Mouse (Mus musculus) stomach, embryonic 16.5 days (tissue): Measurements from ENCODE around the gene Urb2. TPM values are rescaled to one million over a fixed set of nuclear protein-coding genes. Genes with fewer than 3 reads are reported as not detected.

Source experiments
- ATAC-seq: fragments of 200-750 bp; cut with Nextera tagmentation; 2 replicates; pipeline ENCODE4 v1.8.0; 2017; ENCODE audit warnings: moderate number of reproducible peaks, moderate TSS enrichment; ENCODE audit not compliant: insufficient read depth, low FRiP score
- H3K27ac ChIP-seq: fragments of 300-500 bp; sonication (generic); 2 replicates; pipeline ENCODE4 v1.5.1; 2014; ENCODE audit warnings: low read length
- H3K27me3 ChIP-seq: fragments of 300-500 bp; sonication (generic); 2 replicates; pipeline ENCODE4 v1.6.1; 2014; ENCODE audit warnings: low read length, control low read depth, mixed read lengths; ENCODE audit not compliant: control insufficient read depth, insufficient read depth
- H3K36me3 ChIP-seq: fragments of 300-500 bp; sonication (generic); 2 replicates; pipeline ENCODE4 v1.6.1; 2014; ENCODE audit warnings: low read length; ENCODE audit not compliant: control insufficient read depth, insufficient read depth
- H3K4me1 ChIP-seq: fragments of 300-500 bp; sonication (generic); 2 replicates; pipeline ENCODE4 v1.6.1; 2014; ENCODE audit warnings: low read length, control low read depth, mixed read lengths; ENCODE audit not compliant: control insufficient read depth, insufficient read depth
- H3K4me2 ChIP-seq: fragments of 300-500 bp; sonication (generic); 2 replicates; pipeline ENCODE4 v1.6.1; 2014; ENCODE audit warnings: low read depth, low read length, mixed read lengths
- H3K4me3 ChIP-seq: fragments of 300-500 bp; sonication (generic); replicated peaks from 2 replicates; pipeline ENCODE4 v1.5.1; 2014; ENCODE audit warnings: mild to moderate bottlenecking, low read length
- H3K9ac ChIP-seq: fragments of 300-500 bp; sonication (generic); 2 replicates; pipeline ENCODE4 v1.6.1; 2014; ENCODE audit warnings: low read length
- H3K9me3 ChIP-seq: fragments of 300-500 bp; sonication (generic); replicated peaks from 2 replicates; pipeline ENCODE4 v1.6.1; 2016; ENCODE audit warnings: low read length, control low read depth; ENCODE audit not compliant: control insufficient read depth
- WGBS: fragments of 180-500 bp; shearing (Covaris S2); extraction: QIAGEN DNeasy Blood & Tissue Kit; methylation state at CpG from one replicate; pipeline ENCODE4 v1.1.7; 2014; 5-methylcytosine and 5-hydroxymethylcytosine counted together
- polyA plus RNA-seq: library from polyadenylated mRNA; unstranded; fragments of >200 nt; fragmentation: Nextera tagmentation; extraction: Ambion mirVana; gene quantifications from 2 replicates; pipeline ENCODE4 v1.2.1, GENCODE M21; 2015

Gene Urb2
- polyA plus RNA-seq, 1 experiment from 2014 or later, result 4.4 TPM

DNA sequence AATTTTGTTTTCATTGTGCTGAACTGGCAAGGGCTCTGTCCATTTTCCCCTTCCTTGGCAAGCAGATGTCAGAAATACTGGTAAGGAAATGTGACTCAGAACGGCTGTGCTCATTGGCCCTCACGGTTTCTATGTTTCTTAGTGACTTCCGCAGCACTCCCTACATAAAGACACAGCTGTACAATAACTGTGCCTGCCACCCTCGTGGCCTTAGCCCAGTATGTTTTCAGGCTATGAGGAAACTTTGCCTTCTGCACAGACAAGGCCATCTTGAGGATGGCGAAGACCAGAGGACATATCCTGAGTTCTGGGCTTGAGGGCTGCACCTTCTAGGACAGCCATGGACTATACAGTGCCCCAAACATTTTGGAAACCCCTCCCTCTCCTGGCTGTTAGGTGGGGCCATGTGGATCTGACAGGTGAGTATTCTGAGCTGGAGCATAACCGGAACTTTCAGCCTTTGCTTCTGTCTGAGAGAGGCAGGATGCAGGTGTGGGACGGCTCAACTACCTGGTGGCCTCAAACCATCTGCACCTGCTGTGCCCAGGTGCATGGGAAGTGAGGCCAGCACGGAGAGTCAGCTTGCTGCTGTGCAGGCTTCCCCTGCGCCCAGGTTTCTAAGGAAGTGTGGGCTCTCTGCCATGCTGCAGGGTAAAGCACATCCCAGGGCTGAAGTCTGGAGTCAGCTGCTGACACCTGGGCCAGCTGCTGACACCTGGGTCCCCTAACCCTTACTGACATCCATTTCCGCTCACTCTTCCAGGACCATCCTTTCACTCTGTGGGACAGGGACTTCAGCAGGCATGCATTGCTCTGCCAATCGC is 35.7 kb downstream of the Urb2 start:
- WGBS, result 67% methylated on average over 11 of the region's 11 CpGs
- no peaks in the 10 kb centered on the region for H3K4me1 ChIP-seq
- no peak overlapping the region for H3K27ac ChIP-seq
- no peak overlapping the region for H3K4me3 ChIP-seq
- H3K36me3 ChIP-seq, result no peaks in the 10 kb centered on the region
- no peaks in the 10 kb centered on the region for H3K9me3 ChIP-seq
- H3K9ac ChIP-seq, result no peak overlapping the region
- no peak overlapping the region for H3K4me2 ChIP-seq
- H3K27me3 ChIP-seq, result no peaks in the 10 kb centered on the region
- ATAC-seq, result no peak

DNA sequence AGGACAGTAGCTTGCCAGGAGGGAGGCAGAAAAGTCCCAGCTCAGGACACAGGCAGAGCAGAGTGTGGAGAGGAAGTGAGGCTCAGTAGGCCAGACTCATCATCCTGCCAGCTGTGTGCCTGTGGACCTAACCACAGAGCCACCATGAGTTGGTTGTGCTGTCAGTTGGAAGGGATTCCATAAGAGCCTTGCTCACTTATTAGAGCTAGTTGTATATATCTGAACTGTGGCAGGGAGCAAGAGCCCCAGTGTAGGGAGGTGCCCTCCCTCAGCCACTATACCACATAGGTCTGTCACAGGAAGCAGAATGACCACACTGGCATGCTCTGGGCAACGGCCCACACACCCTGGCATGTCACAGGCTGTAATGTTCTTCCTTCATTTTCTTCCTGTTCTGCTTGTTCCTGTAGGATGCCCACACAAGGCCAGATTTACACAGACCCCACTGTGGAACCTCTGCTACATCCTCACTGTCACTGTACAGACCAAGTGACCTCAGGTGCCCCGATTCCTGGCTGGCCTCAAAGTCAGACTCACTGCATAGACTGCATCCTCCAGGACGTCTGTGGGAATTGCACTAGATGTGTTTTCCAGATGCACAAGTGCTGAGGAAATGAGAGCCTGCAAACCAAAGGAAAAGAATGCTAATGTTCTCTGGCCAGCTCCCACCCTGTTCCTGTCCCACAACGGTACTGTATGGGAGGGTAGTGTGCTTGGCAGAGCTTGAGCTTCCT is 45.2 kb downstream of the Urb2 start:
- Histone ChIP-seq H3K9ac (no peak overlapping the region), H3K36me3 (no peaks in the 10 kb centered on the region), H3K27me3 (no peaks in the 10 kb centered on the region), H3K4me3 (no peak overlapping the region), H3K9me3 (no peaks in the 10 kb centered on the region), H3K4me2 (no peak overlapping the region), H3K27ac (no peak overlapping the region), H3K4me1 (no peaks in the 10 kb centered on the region)
- no peak for ATAC-seq
- WGBS, result 47% methylated on average over 4 of the region's 4 CpGs

DNA sequence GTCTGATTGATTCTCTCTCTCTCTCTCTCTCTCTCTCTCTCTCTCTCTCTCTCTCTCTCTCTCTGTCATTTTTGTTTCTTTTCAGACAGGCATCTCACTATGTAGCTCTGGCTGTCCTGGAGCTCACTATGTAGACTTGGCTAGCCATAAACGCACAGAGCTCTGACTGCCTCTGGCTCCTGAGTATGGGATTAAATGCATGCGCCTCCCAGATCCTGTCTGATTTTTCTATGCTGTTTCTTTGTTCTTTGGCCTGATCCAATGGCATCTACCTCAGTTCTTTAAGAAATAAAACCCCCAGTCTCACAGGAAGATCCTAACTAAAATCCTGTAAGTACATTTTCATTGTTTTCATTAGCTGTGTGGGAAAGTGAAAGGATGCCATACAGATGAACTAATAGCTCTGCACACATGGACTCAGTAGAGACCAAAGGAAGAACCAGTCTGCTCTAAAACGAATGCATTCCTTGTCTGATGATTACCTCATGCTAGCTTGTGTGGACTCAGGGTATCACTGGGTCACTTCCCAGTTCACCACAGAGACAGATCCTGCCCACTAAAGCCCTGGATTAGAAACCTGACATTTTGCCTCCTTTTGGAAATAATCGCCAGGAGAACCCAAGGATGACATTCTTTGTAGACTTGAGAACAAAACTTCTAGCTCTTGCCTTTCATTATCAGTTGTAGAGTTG is 45.9 kb downstream of the Urb2 start:
- WGBS, result 65% methylated on average over 4 of the region's 4 CpGs
- H3K27ac ChIP-seq, result no peak overlapping the region
- no peaks in the 10 kb centered on the region for H3K9me3 ChIP-seq
- no peak overlapping the region for H3K9ac ChIP-seq
- no peak for ATAC-seq
- H3K4me3 ChIP-seq, result no peak overlapping the region
- no peaks in the 10 kb centered on the region for H3K27me3 ChIP-seq
- H3K36me3 ChIP-seq, result no peaks in the 10 kb centered on the region
- H3K4me1 ChIP-seq, result no peaks in the 10 kb centered on the region
- no peak overlapping the region for H3K4me2 ChIP-seq

DNA sequence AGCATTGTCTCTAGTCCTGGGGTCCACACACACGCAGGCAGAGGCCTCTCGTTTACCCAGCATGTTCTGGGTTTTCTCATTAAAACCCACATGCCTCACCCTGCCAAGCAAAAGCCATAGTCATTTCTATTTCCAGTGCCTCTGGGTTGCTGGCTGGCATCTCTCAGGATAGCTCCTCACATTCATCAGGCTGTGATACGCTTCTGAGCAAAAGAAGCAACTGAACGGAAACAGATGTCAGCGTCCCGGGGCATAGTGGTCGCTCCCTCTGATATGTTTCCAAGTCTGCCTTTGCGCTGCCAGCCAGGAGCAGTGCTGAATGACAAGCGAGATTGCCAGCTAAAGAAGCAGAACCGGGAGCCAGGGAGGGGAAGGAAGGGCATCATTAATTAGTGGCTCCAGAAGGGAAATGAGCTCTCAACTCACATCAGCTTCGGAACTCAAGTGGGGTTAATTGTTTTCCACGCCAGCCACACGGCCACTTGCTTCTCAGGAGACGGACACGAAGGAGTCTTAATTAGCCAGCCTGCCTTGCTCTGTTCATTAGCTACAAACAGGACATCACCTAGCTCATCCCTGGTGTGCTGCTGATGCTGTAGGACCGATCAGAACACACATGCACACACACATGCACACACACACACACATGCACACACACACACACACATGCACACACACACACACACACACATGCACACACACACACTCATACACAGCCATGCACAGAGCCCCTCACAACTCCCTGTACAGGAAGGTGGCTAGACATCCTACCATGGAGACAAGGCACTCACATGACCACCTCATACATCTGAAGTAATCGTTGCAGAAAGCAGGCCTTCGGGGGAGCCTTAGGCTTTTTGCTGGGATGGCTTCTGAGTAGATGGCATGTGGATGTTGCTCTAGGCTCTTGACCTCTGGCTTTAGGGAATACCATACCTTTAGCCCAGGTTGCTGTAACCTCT is 49.3 kb downstream of the Urb2 start:
- Histone ChIP-seq H3K36me3 (no peaks in the 10 kb centered on the region), H3K4me2 (no peak overlapping the region), H3K27me3 (no peaks in the 10 kb centered on the region), H3K27ac (no peak overlapping the region), H3K9ac (no peak overlapping the region), H3K4me3 (no peak overlapping the region), H3K9me3 (no peaks in the 10 kb centered on the region), H3K4me1 (no peaks in the 10 kb centered on the region)
- 56% methylated on average over 18 of the region's 18 CpGs for WGBS
- no peak for ATAC-seq

DNA sequence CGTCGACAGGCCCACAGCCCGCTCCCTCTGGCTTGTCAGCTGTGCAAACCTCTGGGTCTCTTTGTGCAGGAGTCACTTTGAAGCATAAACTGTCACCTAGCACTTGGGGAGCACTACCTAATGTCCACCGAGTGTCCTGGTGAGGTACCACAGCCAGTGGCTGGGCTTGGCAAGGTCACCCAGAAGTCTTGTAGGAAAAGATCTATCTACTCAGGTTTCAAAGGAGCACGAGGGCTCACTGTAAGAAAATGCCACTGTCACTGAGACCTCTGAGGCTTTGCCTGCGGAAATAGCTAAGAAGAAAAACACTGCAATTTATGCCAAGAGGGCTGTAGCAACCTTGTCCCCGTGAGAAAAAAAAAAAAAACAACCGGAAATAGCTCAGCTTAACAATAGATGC is 54.7 kb downstream of the Urb2 start:
- 55% methylated on average over 8 of the region's 8 CpGs for WGBS
- Histone ChIP-seq H3K4me3 (no peak overlapping the region), H3K4me2 (no peak overlapping the region), H3K9me3 (no peaks in the 10 kb centered on the region), H3K36me3 (no peaks in the 10 kb centered on the region), H3K4me1 (no peaks in the 10 kb centered on the region), H3K9ac (no peak overlapping the region), H3K27me3 (no peaks in the 10 kb centered on the region), H3K27ac (no peak overlapping the region)
- no peak for ATAC-seq

DNA sequence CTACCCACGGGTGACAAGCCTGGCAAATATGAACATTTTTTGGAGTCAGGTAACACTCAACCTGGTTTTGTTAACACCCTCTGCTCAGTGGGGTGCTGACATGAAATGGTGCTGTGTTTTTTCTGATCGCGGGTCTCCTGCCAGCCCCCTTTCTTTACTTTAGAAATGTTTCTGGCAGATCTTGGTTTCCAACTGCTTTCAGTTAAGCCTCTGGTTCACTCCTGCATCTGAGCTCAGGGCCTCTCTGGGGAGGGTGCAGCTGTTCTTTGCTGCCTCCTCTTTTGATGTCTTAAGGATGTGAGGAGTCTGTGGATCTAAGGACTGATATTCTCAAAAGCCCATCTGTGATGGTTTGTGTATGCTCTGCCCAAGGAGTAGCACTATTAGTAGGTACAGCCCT is 55.1 kb downstream of the Urb2 start:
- Histone ChIP-seq H3K9me3 (no peaks in the 10 kb centered on the region), H3K4me2 (no peak overlapping the region), H3K4me1 (no peaks in the 10 kb centered on the region), H3K4me3 (no peak overlapping the region), H3K9ac (no peak overlapping the region), H3K36me3 (no peaks in the 10 kb centered on the region), H3K27me3 (no peaks in the 10 kb centered on the region), H3K27ac (no peak overlapping the region)
- ATAC-seq, result no peak
- WGBS, result 57% methylated on average over 3 of the region's 3 CpGs

DNA sequence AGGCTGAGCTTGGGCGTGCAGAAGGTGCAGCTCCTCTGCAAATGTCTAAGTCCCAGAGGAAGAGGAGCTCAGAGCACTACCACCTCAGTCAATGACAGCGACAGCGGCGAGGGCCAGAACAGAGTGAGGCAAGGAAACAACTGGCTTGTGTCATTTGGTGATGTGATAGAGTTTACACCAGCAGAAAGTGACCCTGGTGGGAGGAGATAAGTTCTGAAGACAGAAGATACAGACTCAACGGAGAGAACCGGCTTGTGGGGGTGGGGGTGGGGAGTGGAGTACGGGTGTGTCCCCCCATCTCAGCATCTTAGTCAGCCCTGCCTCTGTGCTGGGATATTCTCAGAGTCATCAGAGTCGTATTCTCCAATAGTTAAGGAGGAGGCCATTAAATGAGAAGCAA is 56.1 kb downstream of the Urb2 start:
- no peaks in the 10 kb centered on the region for H3K4me1 ChIP-seq
- H3K27ac ChIP-seq, result no peak overlapping the region
- H3K9me3 ChIP-seq, result no peaks in the 10 kb centered on the region
- no peak for ATAC-seq
- 68% methylated on average over 8 of the region's 8 CpGs for WGBS
- no peaks in the 10 kb centered on the region for H3K27me3 ChIP-seq
- H3K36me3 ChIP-seq, result no peaks in the 10 kb centered on the region
- H3K4me3 ChIP-seq, result no peak overlapping the region
- H3K4me2 ChIP-seq, result no peak overlapping the region
- no peak overlapping the region for H3K9ac ChIP-seq

DNA sequence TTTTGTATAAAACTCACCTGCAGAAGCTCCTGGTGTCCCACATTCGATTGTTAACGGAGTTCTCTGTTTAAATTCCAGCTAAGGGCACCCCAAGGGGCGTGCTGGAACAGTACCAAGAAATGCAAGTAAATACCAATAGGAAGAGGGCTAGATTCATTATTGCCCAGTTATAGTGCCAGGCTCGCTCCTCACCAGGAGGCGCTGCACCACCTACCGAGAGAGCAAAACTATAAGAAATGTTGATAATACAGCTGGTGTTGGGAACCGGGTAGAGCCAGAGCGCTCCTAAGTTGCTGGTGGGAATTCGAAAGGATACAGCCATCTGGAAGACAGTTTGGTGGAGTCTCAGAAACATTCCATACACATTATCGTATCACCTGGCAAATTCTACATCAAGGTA is 56.7 kb downstream of the Urb2 start:
- no peak overlapping the region for H3K4me2 ChIP-seq
- no peak for ATAC-seq
- H3K9me3 ChIP-seq, result no peaks in the 10 kb centered on the region
- no peaks in the 10 kb centered on the region for H3K4me1 ChIP-seq
- WGBS, result 79% methylated on average over 10 of the region's 10 CpGs
- no peak overlapping the region for H3K9ac ChIP-seq
- no peak overlapping the region for H3K4me3 ChIP-seq
- no peaks in the 10 kb centered on the region for H3K36me3 ChIP-seq
- no peak overlapping the region for H3K27ac ChIP-seq
- H3K27me3 ChIP-seq, result no peaks in the 10 kb centered on the region
